Mouse (Mus musculus): ENCODE results near the gene Sipa1l2. TPM values are rescaled to one million over a fixed set of nuclear protein-coding genes. Genes with fewer than 3 reads are reported as not detected.

The Sipa1l2 gene
- polyA plus RNA-seq, 1 experiment = 6.5 TPM

DNA sequence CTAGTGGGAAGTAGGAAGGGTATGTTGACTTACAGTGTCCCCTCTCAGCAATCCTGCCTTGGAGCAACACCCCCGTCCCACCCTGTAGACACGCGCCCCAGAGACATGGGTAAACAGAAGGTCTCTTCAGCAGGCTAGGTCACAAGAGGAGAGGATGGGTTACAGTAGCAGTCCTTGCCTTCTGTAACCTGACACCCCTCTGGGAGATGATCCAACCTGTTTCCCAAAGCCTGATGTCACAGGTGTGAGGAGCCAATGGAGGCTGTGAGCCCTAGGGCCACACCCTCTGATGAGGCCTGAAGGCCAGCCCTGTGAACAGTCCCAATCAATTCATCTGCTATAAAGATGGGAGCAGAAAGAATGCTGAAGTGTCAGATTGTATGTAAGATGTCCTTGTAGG is 138.3 kb downstream of the Sipa1l2 start:
- no peak overlapping the region for H3K4me3 ChIP-seq (ENCODE audit: insufficient read depth, poor library complexity, severe bottlenecking)
- no peaks in the 10 kb centered on the region for H3K79me2 ChIP-seq (ENCODE audit: control insufficient read depth, insufficient read depth)
- TF ChIP-seq CEBPB (IDR thresholded peaks at IDR 0.05; ENCODE audit: low read depth) (no peak), USF1 (IDR thresholded peaks at IDR 0.05; ENCODE audit: low read depth) (no peak), FOSL1 (IDR thresholded peaks at IDR 0.05; ENCODE audit: insufficient read depth, low read length, poor library complexity, severe bottlenecking) (no peak), MYOG (IDR thresholded peaks at IDR 0.05; ENCODE audit: control insufficient read depth, extremely low read depth, insufficient read length) (no peak), MAX (IDR thresholded peaks at IDR 0.05) (no peak), CTCF (IDR thresholded peaks at IDR 0.05; ENCODE audit: control insufficient read depth, insufficient read depth, insufficient read length) (no peak), MYOD1 (IDR thresholded peaks at IDR 0.05; ENCODE audit: control insufficient read depth, insufficient read length, low read depth) (no peak)
- no peak overlapping the region for H3ac ChIP-seq (ENCODE audit: control insufficient read depth, insufficient read length, low read depth)
- no peaks in the 10 kb centered on the region for H3K27me3 ChIP-seq (ENCODE audit: control insufficient read depth, insufficient read depth, insufficient read length)
- peaks cover 4% of the 10 kb centered on the region for H3K36me3 ChIP-seq (ENCODE audit: control insufficient read depth, insufficient read depth)
- no peaks in the 10 kb centered on the region for H3K79me3 ChIP-seq (ENCODE audit: low read depth)

DNA sequence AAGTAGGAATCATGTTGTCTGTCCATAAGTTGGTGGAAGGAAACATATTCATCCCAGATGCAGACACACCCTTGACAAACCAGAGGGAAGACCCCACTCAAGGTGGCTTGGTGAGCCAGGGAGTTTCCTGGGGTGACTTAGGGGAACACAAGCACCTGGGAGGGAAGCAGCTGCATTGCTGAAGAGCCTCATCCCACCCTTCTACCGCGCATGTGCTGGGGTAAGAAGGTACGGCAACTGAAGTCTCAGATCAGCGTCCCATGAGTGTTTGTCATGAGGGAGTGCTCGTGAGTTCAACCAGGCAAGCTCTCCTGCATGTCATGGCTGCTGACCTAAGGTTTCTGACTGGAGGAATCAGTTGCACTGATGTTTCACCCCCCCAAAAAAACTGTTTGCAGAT is 138.8 kb downstream of the Sipa1l2 start:
- no peaks in the 10 kb centered on the region for H3K27me3 ChIP-seq (ENCODE audit: control insufficient read depth, insufficient read depth, insufficient read length)
- no peak overlapping the region for H3K4me3 ChIP-seq (ENCODE audit: insufficient read depth, poor library complexity, severe bottlenecking)
- H3K79me3 ChIP-seq (ENCODE audit: low read depth) = no peaks in the 10 kb centered on the region
- no peaks in the 10 kb centered on the region for H3K79me2 ChIP-seq (ENCODE audit: control insufficient read depth, insufficient read depth)
- TF ChIP-seq MAX (IDR thresholded peaks at IDR 0.05) (no peak), MYOG (IDR thresholded peaks at IDR 0.05; ENCODE audit: control insufficient read depth, extremely low read depth, insufficient read length) (no peak), MYOD1 (IDR thresholded peaks at IDR 0.05; ENCODE audit: control insufficient read depth, insufficient read length, low read depth) (no peak)
- H3K36me3 ChIP-seq (ENCODE audit: control insufficient read depth, insufficient read depth) = peaks cover 4% of the 10 kb centered on the region
- H3ac ChIP-seq (ENCODE audit: control insufficient read depth, insufficient read length, low read depth) = no peak overlapping the region

- no peaks in the 10 kb centered on the region for H3K79me2 ChIP-seq (ENCODE audit: control insufficient read depth, insufficient read depth)
- TF ChIP-seq CEBPB (IDR thresholded peaks at IDR 0.05; ENCODE audit: low read depth) = no peak
- no peak for TF ChIP-seq FOSL1 (IDR thresholded peaks at IDR 0.05; ENCODE audit: insufficient read depth, low read length, poor library complexity, severe bottlenecking)
- no peak for TF ChIP-seq MAX (IDR thresholded peaks at IDR 0.05)
- no peak for TF ChIP-seq MYOG (IDR thresholded peaks at IDR 0.05; ENCODE audit: control insufficient read depth, extremely low read depth, insufficient read length)
- TF ChIP-seq CTCF (IDR thresholded peaks at IDR 0.05; ENCODE audit: control insufficient read depth, insufficient read depth, insufficient read length) = no peak
- no peak for TF ChIP-seq MYOD1 (IDR thresholded peaks at IDR 0.05; ENCODE audit: control insufficient read depth, insufficient read length, low read depth)
- TF ChIP-seq USF1 (IDR thresholded peaks at IDR 0.05; ENCODE audit: low read depth) = no peak
- H3K4me3 ChIP-seq (ENCODE audit: insufficient read depth, poor library complexity, severe bottlenecking) = no peak overlapping the region
- H3ac ChIP-seq (ENCODE audit: control insufficient read depth, insufficient read length, low read depth) = no peak overlapping the region
- peaks cover 4% of the 10 kb centered on the region for H3K36me3 ChIP-seq (ENCODE audit: control insufficient read depth, insufficient read depth)
- no peaks in the 10 kb centered on the region for H3K27me3 ChIP-seq (ENCODE audit: control insufficient read depth, insufficient read depth, insufficient read length)
- no peaks in the 10 kb centered on the region for H3K79me3 ChIP-seq (ENCODE audit: low read depth)
These were observed 140.5 kb downstream of the Sipa1l2 start for GRCm38 (mm10) chr8:125428979-125429690.

- H3ac ChIP-seq (ENCODE audit: control insufficient read depth, insufficient read length, low read depth) = no peak overlapping the region
- no peak overlapping the region for H3K4me3 ChIP-seq (ENCODE audit: insufficient read depth, poor library complexity, severe bottlenecking)
- no peaks in the 10 kb centered on the region for H3K36me3 ChIP-seq (ENCODE audit: control insufficient read depth, insufficient read depth)
- H3K27me3 ChIP-seq (ENCODE audit: control insufficient read depth, insufficient read depth, insufficient read length) = no peaks in the 10 kb centered on the region
- no peaks in the 10 kb centered on the region for H3K79me3 ChIP-seq (ENCODE audit: low read depth)
- TF ChIP-seq MYOG (IDR thresholded peaks at IDR 0.05; ENCODE audit: control insufficient read depth, extremely low read depth, insufficient read length) (no peak), MAX (IDR thresholded peaks at IDR 0.05) (no peak), CEBPB (IDR thresholded peaks at IDR 0.05; ENCODE audit: low read depth) (no peak), MYOD1 (IDR thresholded peaks at IDR 0.05; ENCODE audit: control insufficient read depth, insufficient read length, low read depth) (no peak), FOSL1 (IDR thresholded peaks at IDR 0.05; ENCODE audit: insufficient read depth, low read length, poor library complexity, severe bottlenecking) (no peak), CTCF (IDR thresholded peaks at IDR 0.05; ENCODE audit: control insufficient read depth, insufficient read depth, insufficient read length) (no peak), USF1 (IDR thresholded peaks at IDR 0.05; ENCODE audit: low read depth) (no peak)
- no peaks in the 10 kb centered on the region for H3K79me2 ChIP-seq (ENCODE audit: control insufficient read depth, insufficient read depth)
These were observed 145.7 kb downstream of the Sipa1l2 start for GRCm38 (mm10) chr8:125423861-125424260.

DNA sequence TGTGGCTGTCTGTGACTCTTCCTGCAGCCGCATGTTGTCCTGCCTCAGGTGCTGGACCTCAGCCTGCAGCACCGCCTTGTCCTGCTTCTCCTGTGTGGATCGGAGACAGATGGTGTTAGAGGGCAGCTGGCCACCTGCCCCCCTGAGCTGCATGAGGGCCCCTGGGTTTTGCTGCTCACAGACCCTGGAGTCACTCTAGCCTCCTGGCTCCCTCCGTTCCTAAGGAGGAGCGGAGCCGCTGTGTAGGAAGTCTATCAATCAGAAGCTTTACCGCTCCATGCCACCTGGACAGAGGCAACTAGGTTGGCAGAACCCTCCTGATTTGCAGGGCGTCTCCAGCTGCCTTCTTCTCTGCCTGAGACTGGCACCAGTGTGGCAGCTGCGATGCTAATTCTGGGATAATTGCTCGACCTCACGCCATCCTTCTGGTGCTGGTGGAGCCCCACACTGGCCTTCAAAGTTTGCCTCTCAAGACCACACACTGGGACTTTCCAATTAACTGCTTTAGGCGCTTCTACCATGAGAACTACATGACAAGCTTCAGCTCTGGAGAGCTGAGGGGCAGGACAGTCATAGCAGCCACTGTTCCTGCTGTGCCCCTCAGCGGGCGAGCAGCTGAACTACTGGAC is 150.3 kb downstream of the Sipa1l2 start:
- TF ChIP-seq MYOG (IDR thresholded peaks at IDR 0.05; ENCODE audit: control insufficient read depth, extremely low read depth, insufficient read length) (no peak), USF1 (IDR thresholded peaks at IDR 0.05; ENCODE audit: low read depth) (no peak), FOSL1 (IDR thresholded peaks at IDR 0.05; ENCODE audit: insufficient read depth, low read length, poor library complexity, severe bottlenecking) (no peak), CEBPB (IDR thresholded peaks at IDR 0.05; ENCODE audit: low read depth) (no peak), MYOD1 (IDR thresholded peaks at IDR 0.05; ENCODE audit: control insufficient read depth, insufficient read length, low read depth) (no peak)
- no peaks in the 10 kb centered on the region for H3K36me3 ChIP-seq (ENCODE audit: control insufficient read depth, insufficient read depth)
- no peaks in the 10 kb centered on the region for H3K79me2 ChIP-seq (ENCODE audit: control insufficient read depth, insufficient read depth)
- H3K27me3 ChIP-seq (ENCODE audit: control insufficient read depth, insufficient read depth, insufficient read length) = no peaks in the 10 kb centered on the region
- H3ac ChIP-seq (ENCODE audit: control insufficient read depth, insufficient read length, low read depth) = no peak overlapping the region
- no peaks in the 10 kb centered on the region for H3K79me3 ChIP-seq (ENCODE audit: low read depth)
- no peak overlapping the region for H3K4me3 ChIP-seq (ENCODE audit: insufficient read depth, poor library complexity, severe bottlenecking)
